Comparison of ENCODE assay signal across 18 mouse cellular contexts in the genomic region with DNA sequence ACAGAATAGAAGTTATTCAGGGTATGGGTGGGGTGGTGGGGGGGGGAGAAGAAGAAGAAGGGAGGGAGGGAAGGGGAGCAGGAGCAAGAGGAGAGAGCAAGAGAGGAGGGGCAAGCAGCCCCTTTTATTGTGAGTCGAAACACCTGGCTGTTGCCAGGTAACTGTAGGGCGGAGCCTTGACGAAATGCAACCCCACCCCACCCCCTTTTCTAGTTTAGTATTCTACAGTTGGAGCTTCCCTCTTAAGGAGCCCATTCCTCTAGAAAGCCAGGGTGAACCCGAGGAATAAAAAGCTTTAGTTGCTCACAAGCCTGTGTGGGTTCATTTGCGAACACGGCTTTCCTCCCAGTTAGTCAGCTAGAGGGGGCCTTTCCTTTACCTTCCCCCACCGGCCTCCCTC. TPM values are rescaled to one million over a fixed set of nuclear protein-coding genes. Genes with fewer than 3 reads are reported as not detected.
DNase-seq lines count a peak whose midpoint lies in the region; ATAC-seq and TF ChIP-seq lines count a peak whose summit lies in the region.
"Had no signal": no experiment of that assay in that cellular context is flagged by ENCODE, and none has a peak within 500 bp of the region (broad histone marks: within the 10 kb centered on the region; RNA-seq: fewer than 3 reads in every experiment).

No protein-coding gene starts in this region.

- H3K4me1 ChIP-seq in heart, embryonic 14.5 days (ENCODE audit: control insufficient read depth in 2 of 2, insufficient read depth in 2 of 2, low read length in 2 of 2), result peaks cover 9 to 12% of the 10 kb centered on the region in 2 experiments
- H3K4me1 ChIP-seq in heart, embryonic 11.5 days (ENCODE audit: control insufficient read depth, insufficient read depth, low read length), result peaks cover 10% of the 10 kb centered on the region
- H3K4me1 ChIP-seq in kidney, embryonic 16.5 days (ENCODE audit: insufficient read depth, low read length), result peaks cover 39% of the 10 kb centered on the region
- H3K4me1 ChIP-seq in E14TG2a.4 (replicated peaks; ENCODE audit: low read depth, low read length), result peaks cover 79% of the 10 kb centered on the region
- H3K4me1 ChIP-seq: forebrain, embryonic 15.5 days had no signal

- no peak overlapping the region for H3K9ac ChIP-seq in heart, embryonic 14.5 days (ENCODE audit: low read length)
- no peak overlapping the region for H3K9ac ChIP-seq in heart, embryonic 11.5 days (ENCODE audit: low read depth, low read length)
- H3K9ac ChIP-seq in kidney, embryonic 16.5 days (replicated peaks; ENCODE audit: low read length), result no peak overlapping the region
- H3K9ac ChIP-seq: embryonic facial prominence, embryonic 15.5 days; forebrain, embryonic 15.5 days; neural tube, embryonic 13.5 days; stomach, embryonic 15.5 days had no signal

- TF ChIP-seq CTCF in E14TG2a.4 (conservative IDR thresholded peaks at IDR 0.05; ENCODE audit: low read length), result no peak

- no peaks in the 10 kb centered on the region for H3K36me3 ChIP-seq in heart, embryonic 14.5 days (ENCODE audit: control insufficient read depth, insufficient read depth, low read length)
- no peaks in the 10 kb centered on the region for H3K36me3 ChIP-seq in heart, embryonic 11.5 days (ENCODE audit: control insufficient read depth, insufficient read depth, low read length)
- no peaks in the 10 kb centered on the region for H3K36me3 ChIP-seq in kidney, embryonic 16.5 days (ENCODE audit: insufficient read depth, low read length)
- H3K36me3 ChIP-seq in E14TG2a.4 (ENCODE audit: insufficient read depth, low read length), result no peaks in the 10 kb centered on the region
- H3K36me3 ChIP-seq: embryonic facial prominence, embryonic 15.5 days; forebrain, embryonic 15.5 days; neural tube, embryonic 13.5 days; stomach, embryonic 15.5 days had no signal

- WGBS in heart, embryonic 14.5 days, result 65% methylated on average over 7 of the region's 7 CpGs
- WGBS in heart, embryonic 11.5 days (ENCODE audit: insufficient replicate concordance), result 49% methylated on average over 7 of the region's 7 CpGs
- WGBS in kidney, embryonic 16.5 days, result 58% methylated on average over 7 of the region's 7 CpGs

- H3K27ac ChIP-seq in heart, embryonic 14.5 days (replicated peaks in 1 of 2; ENCODE audit: control insufficient read depth in 1 of 2, insufficient read depth in 1 of 2, low read depth in 2 of 2, low read length in 2 of 2), result peak overlapping the region; percentile 39 to 44; a peak in 3 of 4 replicates
- H3K27ac ChIP-seq in heart, embryonic 11.5 days (ENCODE audit: low read depth, low read length), result no peak overlapping the region
- peak overlapping the region; percentile 1; the same call in 1 of the 2 replicates for H3K27ac ChIP-seq in kidney, embryonic 16.5 days (ENCODE audit: low read length)
- H3K27ac ChIP-seq: embryonic facial prominence, embryonic 15.5 days; forebrain, embryonic 15.5 days; neural tube, embryonic 13.5 days; stomach, embryonic 15.5 days had no signal

- DNase-seq in kidney, postnatal 36 days, result no peak
- peak; percentile 62 for DNase-seq in WW6 (ENCODE audit: low read depth, low spot score)
- DNase-seq: B cell, adult 2 months; cerebellum, adult 11-12 months; gastrocnemius, postnatal 10 days; kidney, adult 8-10 months; layer of hippocampus, adult 9-11 months; thymus, postnatal 4 days had no signal

- no peaks in the 10 kb centered on the region for H3K9me3 ChIP-seq in heart, embryonic 14.5 days (ENCODE audit: control insufficient read depth, low read length)
- no peaks in the 10 kb centered on the region for H3K9me3 ChIP-seq in heart, embryonic 11.5 days (replicated peaks; ENCODE audit: control insufficient read depth, low read length)
- no peaks in the 10 kb centered on the region for H3K9me3 ChIP-seq in kidney, embryonic 16.5 days (ENCODE audit: low read length)
- no peaks in the 10 kb centered on the region for H3K9me3 ChIP-seq in E14TG2a.4 (ENCODE audit: low read length)
- H3K9me3 ChIP-seq: embryonic facial prominence, embryonic 15.5 days; forebrain, embryonic 15.5 days; neural tube, embryonic 13.5 days; stomach, embryonic 15.5 days had no signal

- H3K4me3 ChIP-seq in heart, embryonic 14.5 days (ENCODE audit: control insufficient read depth in 1 of 2, insufficient read depth in 1 of 2, low read depth in 1 of 2, low read length in 2 of 2), result no peak overlapping the region
- no peak overlapping the region for H3K4me3 ChIP-seq in heart, embryonic 11.5 days (ENCODE audit: low read depth, low read length)
- no peak overlapping the region for H3K4me3 ChIP-seq in kidney, embryonic 16.5 days (ENCODE audit: low read length)
- H3K4me3 ChIP-seq in E14TG2a.4 (replicated peaks; ENCODE audit: low read length), result peak overlapping the region; percentile 60
- H3K4me3 ChIP-seq: embryonic facial prominence, embryonic 15.5 days; forebrain, embryonic 15.5 days; neural tube, embryonic 13.5 days; stomach, embryonic 15.5 days had no signal

- no peak for ATAC-seq in heart, embryonic 14.5 days (ENCODE audit: insufficient number of reproducible peaks, insufficient read depth, low FRiP score, low read depth)
- no peak for ATAC-seq in heart, embryonic 11.5 days (replicated peaks; ENCODE audit: insufficient number of reproducible peaks, low FRiP score, low TSS enrichment)
- no peak for ATAC-seq in kidney, embryonic 16.5 days (ENCODE audit: low FRiP score, low TSS enrichment)
- no peak for ATAC-seq in frontal cortex, adult (ENCODE audit: low TSS enrichment)
- ATAC-seq: forebrain, embryonic 15.5 days; midbrain, embryonic 16.5 days had no signal

- H3K27me3 ChIP-seq in heart, embryonic 14.5 days (ENCODE audit: control insufficient read depth, insufficient read depth, low read length), result no peaks in the 10 kb centered on the region
- no peaks in the 10 kb centered on the region for H3K27me3 ChIP-seq in heart, embryonic 11.5 days (ENCODE audit: control insufficient read depth, insufficient read depth, low read length)
- H3K27me3 ChIP-seq in kidney, embryonic 16.5 days (ENCODE audit: insufficient read depth, low read length), result no peaks in the 10 kb centered on the region
- no peaks in the 10 kb centered on the region for H3K27me3 ChIP-seq in E14TG2a.4 (ENCODE audit: insufficient read depth, low read length)
- H3K27me3 ChIP-seq: embryonic facial prominence, embryonic 15.5 days; forebrain, embryonic 15.5 days; neural tube, embryonic 13.5 days; stomach, embryonic 15.5 days had no signal

- no peak overlapping the region for H3K4me2 ChIP-seq in heart, embryonic 14.5 days (ENCODE audit: low read length)
- no peak overlapping the region for H3K4me2 ChIP-seq in heart, embryonic 11.5 days
- H3K4me2 ChIP-seq in kidney, embryonic 16.5 days (replicated peaks; ENCODE audit: low read depth, low read length), result no peak overlapping the region
- H3K4me2 ChIP-seq: embryonic facial prominence, embryonic 15.5 days; forebrain, embryonic 15.5 days; neural tube, embryonic 13.5 days; stomach, embryonic 15.5 days had no signal

RNA-seq across cellular contexts. Expression of a gene that starts 40.2 kb away (rescaled TPM):
- 22.6 and 23.9 TPM in 2 replicates for polyA plus RNA-seq in heart, embryonic 14.5 days (2014; fragmentation: Nextera tagmentation; extraction: Ambion mirVana)
- polyA plus RNA-seq in heart, embryonic 11.5 days (2014; fragmentation: Nextera tagmentation; extraction: Ambion mirVana), result 36.8 and 38.0 TPM in 2 replicates
- 58.1 and 63.0 TPM in 2 replicates for polyA plus RNA-seq in kidney, embryonic 16.5 days (2015; fragmentation: Nextera tagmentation; extraction: Ambion mirVana)
